Mouse (Mus musculus) E14TG2a.4 (cell line): ENCODE data around the gene Creb3l2.

ENCODE experiments used
- CTCF ChIP-seq: conservative IDR thresholded peaks from 2 replicates; pipeline ENCODE4 v1.5.1; 2014; ENCODE audit warnings: low read length
- NANOG ChIP-seq: IDR thresholded peaks from 2 replicates; pipeline ENCODE4 v1.6.1; 2014; ENCODE audit warnings: borderline replicate concordance, low read length, mixed read lengths
- POU5F1 ChIP-seq: IDR thresholded peaks from 2 replicates; pipeline ENCODE4 v1.6.1; 2014; ENCODE audit warnings: low read length, borderline replicate concordance

- TF ChIP-seq CTCF (no peak), POU5F1 (no peak), NANOG (no peak)
These were observed 144.0 kb downstream of the Creb3l2 start for GRCm38 (mm10) chr6:37297744-37298482.
